Mouse (Mus musculus): ENCODE measurements around the gene Dph7. TPM values are rescaled to one million over a fixed set of nuclear protein-coding genes. Genes with fewer than 3 reads are reported as not detected.
"Not testable (repeated sequence)": the region's sequence is repeated elsewhere in the genome, so short reads cannot be mapped to it uniquely, and the experiment has no call there.

The Dph7 gene
- polyA plus RNA-seq (2012; rRNA removed): 36.3 and 36.4 TPM in 2 replicates

- peak; percentile 70 to 95 for DNase-seq (ENCODE audit: extremely low spot score in 1 of 2, low spot score in 1 of 2)
These were observed at the start of gene Dph7 for GRCm38 (mm10) chr2:24962304-24963000. Gene Dph7, plus strand, starts transcription at chr2:24962400.

GRCm38 (mm10) chr2:24912589-24912988, 49.6 kb upstream of the Dph7 start:
- DNase-seq (ENCODE audit: extremely low spot score in 1 of 2, low spot score in 1 of 2): no peak

- no peak for DNase-seq (ENCODE audit: extremely low spot score in 1 of 2, low spot score in 1 of 2)
These were observed 47.4 kb upstream of the Dph7 start for GRCm38 (mm10) chr2:24914762-24915161.

- peak; percentile 79 to 94 for DNase-seq (ENCODE audit: extremely low spot score in 1 of 2, low spot score in 1 of 2)
These were observed 43.0 kb upstream of the Dph7 start, which contains the start of gene Ehmt1 for GRCm38 (mm10) chr2:24918930-24919838. Gene Ehmt1, minus strand, starts transcription at chr2:24919614.

- no peak for DNase-seq (ENCODE audit: extremely low spot score in 1 of 2, low spot score in 1 of 2)
These were observed 42.4 kb upstream of the Dph7 start for GRCm38 (mm10) chr2:24919839-24920175.

GRCm38 (mm10) chr2:24923561-24923960, 38.6 kb upstream of the Dph7 start:
- no peak for DNase-seq (ENCODE audit: extremely low spot score in 1 of 2, low spot score in 1 of 2)

- no peak for DNase-seq (ENCODE audit: extremely low spot score in 1 of 2, low spot score in 1 of 2)
These were observed 36.9 kb upstream of the Dph7 start for GRCm38 (mm10) chr2:24925284-24925683.

- no peak for DNase-seq (ENCODE audit: extremely low spot score in 1 of 2, low spot score in 1 of 2)
These were observed 35.7 kb upstream of the Dph7 start for GRCm38 (mm10) chr2:24926345-24926964.

GRCm38 (mm10) chr2:24926965-24927358, 35.2 kb upstream of the Dph7 start:
- DNase-seq (ENCODE audit: extremely low spot score in 1 of 2, low spot score in 1 of 2): no peak

- no peak for DNase-seq (ENCODE audit: extremely low spot score in 1 of 2, low spot score in 1 of 2)
These were observed 34.3 kb upstream of the Dph7 start for GRCm38 (mm10) chr2:24927810-24928479.

- DNase-seq (ENCODE audit: extremely low spot score in 1 of 2, low spot score in 1 of 2): no peak
These were observed 33.1 kb upstream of the Dph7 start for GRCm38 (mm10) chr2:24929119-24929518.

- no peak for DNase-seq (ENCODE audit: extremely low spot score in 1 of 2, low spot score in 1 of 2)
These were observed 32.6 kb upstream of the Dph7 start for GRCm38 (mm10) chr2:24929593-24929992.

- no peak for DNase-seq (ENCODE audit: extremely low spot score in 1 of 2, low spot score in 1 of 2)
These were observed 27.7 kb upstream of the Dph7 start for GRCm38 (mm10) chr2:24934441-24934963.

GRCm38 (mm10) chr2:24935057-24935796, 27.0 kb upstream of the Dph7 start, which contains the start of gene Arrdc1:
Gene Arrdc1, minus strand, starts transcription at chr2:24935252.
- peak; percentile 80 to 85 for DNase-seq (ENCODE audit: extremely low spot score in 1 of 2, low spot score in 1 of 2)

GRCm38 (mm10) chr2:24942092-24942491, 20.1 kb upstream of the Dph7 start:
- no peak for DNase-seq (ENCODE audit: extremely low spot score in 1 of 2, low spot score in 1 of 2)

GRCm38 (mm10) chr2:24944304-24944703, 17.9 kb upstream of the Dph7 start:
- DNase-seq (ENCODE audit: extremely low spot score in 1 of 2, low spot score in 1 of 2): not testable (repeated sequence)

GRCm38 (mm10) chr2:24949421-24950188, 12.6 kb upstream of the Dph7 start, which contains the start of gene Zmynd19:
Gene Zmynd19, plus strand, starts transcription at chr2:24949792.
- peak; percentile 93 to 98 for DNase-seq (ENCODE audit: extremely low spot score in 1 of 2, low spot score in 1 of 2)

- no peak for DNase-seq (ENCODE audit: extremely low spot score in 1 of 2, low spot score in 1 of 2)
These were observed 12.0 kb upstream of the Dph7 start for GRCm38 (mm10) chr2:24950189-24950535.

GRCm38 (mm10) chr2:24952537-24953055, 9.6 kb upstream of the Dph7 start:
- DNase-seq (ENCODE audit: extremely low spot score in 1 of 2, low spot score in 1 of 2): no peak
